Mouse (Mus musculus): ENCODE data around the gene Papola.
"Not testable (repeated sequence)": the region's sequence is repeated elsewhere in the genome, so short reads cannot be mapped to it uniquely, and the experiment has no call there.

The Papola gene

DNA sequence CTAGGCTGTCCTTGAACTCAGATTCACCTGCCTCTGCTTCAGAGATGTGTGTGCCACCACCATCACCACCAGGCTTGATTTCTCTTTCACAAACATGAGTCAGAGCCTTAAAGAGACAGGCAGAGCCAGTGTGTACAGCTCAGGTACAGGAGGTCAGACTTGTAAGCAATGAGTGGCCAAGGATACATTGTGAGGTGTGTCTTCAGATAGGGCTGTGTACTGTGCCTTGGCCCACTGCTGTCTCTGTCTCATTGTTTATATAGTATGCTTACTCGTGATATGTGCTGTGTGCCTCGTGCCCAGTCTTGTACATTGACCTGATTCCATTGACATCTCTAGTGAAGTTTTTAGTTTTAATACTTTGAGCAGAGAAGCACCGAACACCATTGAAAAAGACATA is 21.3 kb downstream of the Papola start:
- no peak for DNase-seq (ENCODE audit: low spot score in 2 of 2)

DNA sequence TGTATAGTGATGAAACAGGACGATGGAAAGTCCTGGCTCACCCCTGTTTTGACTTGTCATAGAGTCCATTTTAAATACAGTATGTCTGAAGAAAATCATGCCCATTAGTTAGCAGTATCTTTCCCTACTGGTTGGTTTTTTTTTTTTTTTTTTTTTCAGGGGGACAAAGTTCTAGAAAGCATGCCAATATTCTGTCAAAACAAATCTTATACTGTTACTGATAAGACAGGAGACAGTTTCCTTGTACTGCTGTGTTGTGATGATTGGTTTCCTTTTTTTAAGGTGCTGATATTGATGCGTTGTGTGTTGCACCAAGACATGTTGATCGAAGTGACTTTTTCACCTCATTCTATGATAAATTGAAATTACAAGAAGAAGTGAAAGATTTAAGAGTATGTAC is 21.7 kb downstream of the Papola start:
- DNase-seq (ENCODE audit: low spot score in 2 of 2): no peak

GRCm38 (mm10) chr12:105807416-105807815 is 22.9 kb downstream of the Papola start:
- DNase-seq (ENCODE audit: low spot score in 2 of 2): no peak

DNA sequence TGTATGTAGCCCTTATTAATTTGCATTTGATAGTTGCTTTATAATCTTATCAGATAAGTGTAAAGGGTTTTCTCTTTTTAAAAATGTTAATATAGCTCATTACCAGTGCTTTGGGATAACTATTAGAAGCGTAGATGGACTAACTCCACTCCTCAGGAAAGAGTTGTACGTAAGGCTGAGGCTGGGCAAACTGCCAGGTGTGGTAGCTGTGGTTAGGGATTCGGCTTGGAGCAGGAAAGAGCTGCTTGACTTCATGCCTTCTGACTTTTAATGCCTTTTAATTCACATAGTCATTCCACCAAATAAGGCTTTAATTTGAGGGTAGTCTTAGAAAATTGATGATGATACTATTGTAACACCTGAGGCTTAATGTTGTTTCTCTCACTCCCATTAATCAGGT is 24.5 kb downstream of the Papola start:
- no peak for DNase-seq (ENCODE audit: low spot score in 2 of 2)

DNA sequence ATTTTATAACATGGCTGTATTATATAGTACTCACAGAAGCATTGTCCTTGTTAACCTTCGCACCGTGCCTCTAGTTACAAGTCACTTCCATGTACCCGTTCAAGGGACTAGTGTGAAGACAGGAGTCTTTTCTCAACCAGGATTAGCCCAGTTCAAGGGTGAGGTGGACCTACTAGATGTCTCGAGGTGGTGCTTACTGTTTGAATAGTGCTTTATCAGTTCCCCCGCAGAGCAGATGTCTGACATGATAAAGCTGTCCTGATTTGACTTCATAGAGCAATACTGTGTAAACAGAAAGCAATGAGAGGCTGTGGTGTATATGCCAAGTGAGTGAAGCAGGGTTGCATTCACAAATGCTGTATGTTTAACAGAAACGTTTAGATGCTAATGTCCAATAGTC is 26.1 kb downstream of the Papola start:
- no peak for DNase-seq (ENCODE audit: low spot score in 2 of 2)

DNA sequence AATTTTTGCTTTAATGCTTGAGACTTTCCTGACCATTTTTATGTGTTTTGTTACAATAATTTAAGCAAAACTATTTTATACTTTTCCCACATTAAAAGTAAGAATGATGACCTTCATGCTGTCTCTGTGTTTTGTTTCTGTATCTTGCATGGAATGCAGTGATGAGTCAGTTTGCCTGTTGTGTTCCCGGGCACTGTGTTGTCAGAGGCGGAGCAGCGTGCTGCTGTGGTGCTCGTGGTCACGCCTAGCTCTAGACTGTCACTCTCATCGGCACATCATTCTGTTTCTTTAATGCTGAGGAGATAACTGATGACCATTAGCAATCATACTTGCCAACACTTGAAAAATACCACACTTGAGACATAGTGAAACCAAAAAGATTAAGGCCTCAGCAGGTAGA is 29.5 kb downstream of the Papola start:
- DNase-seq (ENCODE audit: low spot score in 2 of 2): no peak

DNA sequence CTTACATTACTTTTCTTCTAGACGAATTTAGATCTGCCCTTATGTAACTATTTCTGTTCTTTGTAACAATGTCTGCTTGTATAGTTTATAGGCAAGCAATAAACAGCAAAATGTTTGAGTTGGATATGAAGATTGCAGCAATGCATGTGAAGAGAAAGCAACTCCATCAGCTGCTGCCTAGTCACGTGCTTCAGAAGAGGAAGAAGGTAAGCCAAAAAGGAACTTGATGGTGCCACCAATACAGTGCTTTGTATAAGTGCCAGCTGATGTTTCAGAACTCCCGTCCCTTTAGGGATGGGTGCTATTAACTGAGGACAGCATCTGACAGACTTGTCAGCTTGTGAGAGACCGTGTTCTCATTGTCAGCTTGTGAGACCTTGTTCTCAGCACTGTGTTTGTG is 39.0 kb downstream of the Papola start:
- DNase-seq (ENCODE audit: low spot score in 2 of 2): no peak

- no peak for DNase-seq (ENCODE audit: low spot score in 2 of 2)
Observed at GRCm38 (mm10) chr12:105824743-105825142, 40.2 kb downstream of the Papola start.

DNA sequence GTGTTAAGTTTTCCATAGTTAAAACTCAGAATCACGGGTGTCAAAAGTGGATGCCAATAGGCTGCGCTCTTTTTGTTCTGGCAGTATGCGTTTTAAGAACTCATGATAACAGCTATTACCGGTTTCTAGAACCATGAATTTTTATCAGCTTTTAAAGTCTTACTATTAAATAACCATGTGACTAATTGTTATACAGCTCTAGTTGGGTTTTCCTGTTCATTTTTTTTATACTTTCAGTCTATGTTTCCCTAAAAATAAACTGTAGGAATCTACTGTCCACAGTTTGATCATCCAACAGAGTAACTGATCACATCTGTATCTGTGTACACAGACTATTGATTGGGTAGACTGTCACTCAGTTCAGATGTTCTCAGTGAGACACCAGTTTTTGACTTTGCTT is 40.8 kb downstream of the Papola start:
- no peak for DNase-seq (ENCODE audit: low spot score in 2 of 2)

DNA sequence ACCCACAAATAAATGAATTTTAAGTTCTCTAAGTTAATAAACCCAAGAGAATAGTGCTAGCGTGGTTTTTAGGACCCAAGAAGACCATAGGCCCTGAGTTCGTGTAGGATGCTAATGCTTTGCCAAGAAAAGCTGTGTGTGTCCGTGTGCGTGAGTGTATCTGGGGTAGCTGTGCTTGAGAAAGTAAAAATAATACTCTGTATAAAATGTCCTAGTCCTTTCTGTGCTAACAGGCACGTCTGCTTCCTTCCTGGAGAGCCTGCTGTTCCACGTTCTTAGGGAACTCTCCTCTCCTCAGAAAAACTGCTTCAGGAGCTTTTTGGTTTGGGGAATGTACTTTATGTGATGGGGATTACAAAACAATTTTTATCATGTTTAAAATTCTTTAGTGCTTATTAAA is 48.0 kb downstream of the Papola start:
- DNase-seq (ENCODE audit: low spot score in 2 of 2): no peak

DNA sequence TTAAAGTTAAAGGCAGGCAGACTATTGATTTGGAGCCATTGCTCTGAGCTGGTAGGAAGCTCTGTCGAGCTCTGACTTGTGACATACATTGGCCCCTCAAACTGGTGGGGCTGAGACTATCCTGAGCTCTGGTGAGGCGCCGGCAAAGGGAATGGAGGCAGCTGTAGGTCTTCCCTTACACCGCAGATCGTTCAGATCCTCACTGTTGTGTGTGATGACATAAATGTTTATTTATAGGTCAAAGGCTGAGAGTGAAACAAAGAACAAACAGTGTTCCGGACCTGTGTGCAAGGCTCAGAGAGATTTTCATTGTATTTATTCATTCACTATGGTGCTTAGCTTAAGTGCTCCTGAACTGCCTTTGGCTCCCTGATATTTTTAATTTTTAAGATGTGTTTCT is 50.4 kb downstream of the Papola start:
- no peak for DNase-seq (ENCODE audit: low spot score in 2 of 2)

DNA sequence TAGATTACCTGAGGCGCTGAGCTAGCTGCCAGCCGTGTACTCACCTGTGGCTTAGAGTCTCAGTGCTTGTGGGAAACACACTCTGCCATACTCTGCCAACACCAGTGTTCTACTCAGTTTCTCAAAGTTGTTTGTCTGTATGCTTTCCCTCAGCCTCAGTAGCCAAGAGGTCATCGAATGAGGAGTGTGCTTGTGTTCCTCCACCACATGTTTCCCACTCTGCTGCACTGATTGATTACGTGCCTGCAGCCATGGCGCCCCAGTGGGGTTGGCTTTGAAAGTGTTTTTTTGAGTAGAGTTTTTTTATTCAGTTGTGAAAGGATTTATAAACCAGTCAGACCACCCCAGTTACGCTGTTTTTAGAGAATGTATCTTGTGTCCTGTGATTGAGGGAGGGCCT is 51.1 kb downstream of the Papola start:
- no peak for DNase-seq (ENCODE audit: low spot score in 2 of 2)

- no peak for DNase-seq (ENCODE audit: low spot score in 2 of 2)
Observed at GRCm38 (mm10) chr12:105836196-105836595, 51.7 kb downstream of the Papola start.

GRCm38 (mm10) chr12:105839096-105839495 is 54.6 kb downstream of the Papola start:
- no peak for DNase-seq (ENCODE audit: low spot score in 2 of 2)

DNA sequence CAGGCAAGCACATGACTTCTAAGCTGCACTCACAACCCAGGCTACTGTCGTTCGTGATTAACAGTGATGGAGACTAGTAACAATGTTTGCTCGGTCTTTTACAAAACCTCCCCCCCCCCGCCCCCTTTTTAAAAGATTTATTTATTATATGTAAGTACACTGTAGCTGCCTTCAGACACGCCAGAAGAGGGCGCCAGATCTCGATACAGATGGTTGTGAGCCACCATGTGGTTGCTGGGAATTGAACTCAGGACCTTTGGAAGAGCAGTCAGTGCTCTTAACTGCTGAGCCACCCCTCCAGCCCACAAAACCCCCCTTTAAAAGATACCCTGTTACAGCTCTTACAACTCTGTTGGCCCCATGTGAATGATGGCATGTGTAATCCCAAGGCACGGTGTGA is 56.1 kb downstream of the Papola start:
- DNase-seq (ENCODE audit: low spot score in 2 of 2): not testable (repeated sequence)

GRCm38 (mm10) chr12:105843243-105844005 is 58.9 kb downstream of the Papola start:
- peak in 1 of 2 experiments; percentile 17 for DNase-seq (ENCODE audit: low spot score in 2 of 2)

- no peak for DNase-seq (ENCODE audit: low spot score in 2 of 2)
Observed at GRCm38 (mm10) chr12:105844406-105844805, 59.9 kb downstream of the Papola start.

DNA sequence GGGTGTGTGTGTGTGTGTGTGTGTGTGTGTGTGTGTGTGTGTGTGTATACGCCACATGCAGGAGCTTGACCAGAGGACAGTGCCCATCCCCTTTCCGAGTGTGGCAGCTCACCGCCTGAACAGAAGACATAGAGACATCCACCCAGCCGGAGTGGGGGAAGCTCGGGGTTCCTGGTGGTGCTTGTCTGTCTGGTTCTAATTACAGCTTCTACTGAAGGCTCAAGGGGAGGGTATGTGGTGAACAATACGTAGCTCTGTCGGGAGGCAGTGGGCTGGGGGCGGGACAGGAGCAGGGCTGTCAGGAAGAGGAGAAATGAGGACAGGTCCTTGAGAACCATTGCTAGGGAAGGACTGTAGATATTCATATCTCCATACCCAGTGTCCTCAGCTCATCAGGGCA is 64.6 kb downstream of the Papola start:
- DNase-seq (ENCODE audit: low spot score in 2 of 2): no peak

GRCm38 (mm10) chr12:105850675-105851074 is 66.2 kb downstream of the Papola start:
- no peak for DNase-seq (ENCODE audit: low spot score in 2 of 2)

- DNase-seq (ENCODE audit: low spot score in 2 of 2): no peak
Observed at GRCm38 (mm10) chr12:105852798-105853197, 68.3 kb downstream of the Papola start.

GRCm38 (mm10) chr12:105854639-105855038 is 70.1 kb downstream of the Papola start:
- no peak for DNase-seq (ENCODE audit: low spot score in 2 of 2)

- peak; percentile 20 to 29 for DNase-seq (ENCODE audit: low spot score in 2 of 2)
Observed at GRCm38 (mm10) chr12:105857902-105858640, 73.6 kb downstream of the Papola start.

DNA sequence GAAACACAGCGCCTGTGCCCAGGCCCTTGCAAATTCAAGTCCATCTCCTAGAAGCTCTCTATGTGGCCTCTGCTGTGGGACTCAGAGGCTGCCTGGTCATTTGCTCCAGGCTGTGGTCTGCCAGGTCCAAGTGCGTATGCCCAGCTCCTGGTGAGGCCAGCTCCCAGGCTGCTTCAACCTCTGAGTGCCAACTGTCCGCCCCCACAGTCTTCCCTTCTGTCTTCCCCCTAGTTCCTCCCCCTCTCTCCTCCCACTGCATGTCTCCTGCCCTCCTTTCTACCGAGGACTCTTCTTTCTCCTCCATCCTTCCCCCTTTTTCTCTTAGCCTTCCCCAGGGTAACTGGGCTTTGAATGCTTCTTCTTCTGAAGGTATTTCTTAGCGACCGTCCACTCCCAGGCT is 77.6 kb downstream of the Papola start:
- DNase-seq (ENCODE audit: low spot score in 2 of 2): no peak

Measured in heart, adult 9 months (tissue).